Mouse (Mus musculus) common myeloid progenitor, adult 5-6 weeks (primary cell): Measurements from ENCODE around the gene Wbp2. TPM values are rescaled to one million over a fixed set of nuclear protein-coding genes. Genes with fewer than 3 reads are reported as not detected.

Source experiments
- ATAC-seq: replicated peaks from 2 replicates; pipeline ENCODE4 v1.8.0; 2016; ENCODE audit warnings: low read depth, mild to moderate bottlenecking, moderate TSS enrichment, inconsistent platforms; ENCODE audit not compliant: poor library complexity, severe bottlenecking
- total RNA-seq: library from RNA; stranded (forward); fragments of 200-1000, 187-1606 nt; gene quantifications from 2 replicates; pipeline ENCODE4 v1.2.3, GENCODE M21; 2017

The Wbp2 gene
- total RNA-seq, 1 experiment from 2014 or later, result 32.7 TPM

DNA sequence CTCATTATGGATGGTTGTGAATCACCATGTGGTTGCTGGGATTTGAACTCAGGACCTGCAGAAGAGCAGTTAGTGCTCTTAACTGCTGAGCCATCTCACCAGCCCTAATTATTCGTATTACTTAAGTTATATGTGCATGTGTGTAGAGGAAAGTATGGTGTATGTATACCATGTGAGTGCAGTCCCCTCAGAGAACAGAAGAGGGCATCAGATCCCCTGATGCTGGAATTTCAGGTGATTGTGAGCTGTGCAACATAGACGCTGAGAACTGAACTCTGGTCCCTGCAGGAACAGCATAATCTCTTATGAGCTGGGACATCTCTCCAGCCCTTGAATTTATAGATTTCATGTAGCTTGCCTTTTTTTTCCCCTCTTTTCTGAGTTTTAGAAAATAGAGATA lies 45.0 kb downstream of the Wbp2 start:
- no peak for ATAC-seq

DNA sequence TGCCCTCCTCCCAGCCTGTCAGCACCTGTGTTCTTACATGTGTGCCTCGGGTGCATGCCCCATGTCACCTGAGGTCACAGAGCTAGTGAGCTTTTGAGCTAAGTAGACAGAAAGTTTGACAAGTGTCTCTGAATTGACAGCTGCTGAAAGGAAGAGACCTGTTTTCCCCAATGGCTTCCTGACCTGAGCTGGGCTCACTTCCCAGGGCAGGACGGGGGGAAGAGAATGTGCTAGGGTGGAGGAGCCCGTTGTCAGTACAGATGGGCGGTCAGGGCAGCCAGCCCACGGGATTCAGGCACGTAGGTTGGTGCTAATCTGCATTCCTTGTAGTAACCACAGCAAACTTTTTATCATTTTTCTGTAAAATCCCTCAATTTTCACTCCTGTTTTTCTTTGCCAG lies 46.2 kb downstream of the Wbp2 start:
- no peak for ATAC-seq

DNA sequence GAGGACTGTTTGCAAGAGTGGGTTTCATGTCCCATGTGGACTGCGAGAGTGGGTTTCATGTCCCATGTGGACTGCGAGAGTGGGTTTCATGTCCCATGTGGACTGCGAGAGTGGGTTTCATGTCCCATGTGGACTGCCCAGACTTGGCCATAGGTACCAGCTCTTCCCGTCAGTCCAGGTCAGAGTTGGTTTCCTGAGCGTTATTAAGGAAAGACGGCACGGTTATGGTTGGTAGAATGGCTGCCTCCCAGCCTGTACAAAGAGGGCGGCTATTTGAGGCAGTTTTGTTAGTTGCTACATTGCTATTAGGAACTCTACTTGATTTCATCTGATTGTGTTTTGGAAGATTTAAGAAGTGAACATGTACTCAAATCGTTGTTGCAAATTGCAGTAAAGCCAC lies 49.0 kb downstream of the Wbp2 start:
- no peak for ATAC-seq

DNA sequence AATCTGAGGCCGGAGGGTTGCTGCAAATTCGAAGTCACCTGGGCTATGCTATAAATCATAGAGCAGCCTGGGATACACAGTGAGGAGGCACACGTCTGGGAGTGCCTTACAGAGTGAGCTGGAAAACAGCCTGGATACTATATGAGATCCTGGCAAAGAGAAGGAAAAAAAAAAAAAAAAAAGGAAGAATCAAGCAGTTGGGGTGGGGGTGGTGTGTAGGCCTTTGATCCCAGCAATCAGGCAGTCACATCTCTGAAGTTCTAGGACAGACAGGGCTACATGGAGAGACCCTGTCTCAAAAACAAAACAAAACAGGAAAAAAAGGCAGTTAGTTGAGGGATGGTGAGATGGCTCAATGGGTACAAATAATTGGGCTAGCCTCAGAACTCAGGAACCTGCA lies 50.1 kb downstream of the Wbp2 start:
- no peak for ATAC-seq

DNA sequence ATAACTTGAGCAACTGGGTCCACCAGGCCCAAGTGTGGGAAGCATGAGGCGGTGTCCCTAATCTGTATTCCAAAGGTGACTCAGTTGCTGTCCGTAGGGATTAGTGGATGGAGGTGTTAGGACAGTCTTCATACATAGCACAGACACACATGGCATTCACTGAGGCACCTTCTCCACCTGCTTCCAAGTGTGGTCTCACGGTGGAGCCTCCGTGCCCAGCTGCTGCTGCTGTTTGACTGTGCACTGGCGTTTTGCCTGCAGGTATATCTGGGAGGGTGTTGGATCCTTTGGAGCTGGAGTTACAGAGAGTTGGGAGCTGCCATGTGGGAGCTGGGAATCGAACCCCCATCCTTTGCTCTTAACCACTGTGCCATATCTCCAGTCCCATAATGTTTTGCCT lies 52.2 kb downstream of the Wbp2 start:
- no peak for ATAC-seq

DNA sequence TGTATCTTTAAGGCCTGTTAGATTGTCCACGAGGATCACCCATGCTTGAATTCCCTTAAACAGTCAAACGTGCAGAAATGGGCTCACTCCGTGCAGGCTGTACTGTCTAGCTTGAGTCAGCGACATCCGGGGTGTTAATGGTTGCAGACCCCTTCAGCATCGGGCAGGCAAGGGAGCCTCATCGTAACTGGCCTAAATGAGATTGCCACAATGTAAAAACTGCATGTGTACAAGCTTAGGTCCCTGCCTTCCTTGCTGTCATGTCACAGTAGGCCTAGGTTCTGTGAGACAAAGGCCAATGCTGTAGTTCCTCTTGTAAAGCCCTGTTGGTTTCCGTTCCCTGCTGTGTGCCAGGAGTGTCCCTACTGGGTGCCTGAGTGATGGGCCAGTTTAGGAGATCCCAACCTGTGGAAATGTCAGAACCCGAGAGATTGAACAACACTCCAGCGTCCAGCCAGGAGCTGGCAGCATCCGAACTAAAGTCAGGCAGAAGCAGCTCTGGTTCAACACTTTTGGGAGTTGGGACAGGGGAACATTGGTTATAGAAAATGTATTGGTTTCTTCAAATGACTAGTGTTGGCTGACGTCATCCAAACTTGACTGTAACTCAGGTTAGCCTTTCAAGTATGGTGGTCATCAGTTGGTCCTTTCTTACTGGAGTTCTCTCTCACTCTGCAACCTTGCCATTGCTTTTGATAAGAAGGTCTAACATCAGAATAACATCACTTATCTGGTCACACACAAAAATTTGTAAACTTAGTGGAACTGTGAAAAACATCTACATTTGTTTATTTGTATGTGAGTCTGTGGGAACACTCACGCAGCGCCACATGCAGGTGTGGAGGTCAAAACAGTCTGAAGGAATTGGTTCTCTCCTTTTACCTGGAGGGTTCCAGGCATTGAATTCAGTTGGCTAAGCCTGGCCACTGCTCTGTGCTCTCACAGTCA lies 55.6 kb downstream of the Wbp2 start:
- peak; percentile 28; the same call in 1 of the 2 replicates for ATAC-seq

DNA sequence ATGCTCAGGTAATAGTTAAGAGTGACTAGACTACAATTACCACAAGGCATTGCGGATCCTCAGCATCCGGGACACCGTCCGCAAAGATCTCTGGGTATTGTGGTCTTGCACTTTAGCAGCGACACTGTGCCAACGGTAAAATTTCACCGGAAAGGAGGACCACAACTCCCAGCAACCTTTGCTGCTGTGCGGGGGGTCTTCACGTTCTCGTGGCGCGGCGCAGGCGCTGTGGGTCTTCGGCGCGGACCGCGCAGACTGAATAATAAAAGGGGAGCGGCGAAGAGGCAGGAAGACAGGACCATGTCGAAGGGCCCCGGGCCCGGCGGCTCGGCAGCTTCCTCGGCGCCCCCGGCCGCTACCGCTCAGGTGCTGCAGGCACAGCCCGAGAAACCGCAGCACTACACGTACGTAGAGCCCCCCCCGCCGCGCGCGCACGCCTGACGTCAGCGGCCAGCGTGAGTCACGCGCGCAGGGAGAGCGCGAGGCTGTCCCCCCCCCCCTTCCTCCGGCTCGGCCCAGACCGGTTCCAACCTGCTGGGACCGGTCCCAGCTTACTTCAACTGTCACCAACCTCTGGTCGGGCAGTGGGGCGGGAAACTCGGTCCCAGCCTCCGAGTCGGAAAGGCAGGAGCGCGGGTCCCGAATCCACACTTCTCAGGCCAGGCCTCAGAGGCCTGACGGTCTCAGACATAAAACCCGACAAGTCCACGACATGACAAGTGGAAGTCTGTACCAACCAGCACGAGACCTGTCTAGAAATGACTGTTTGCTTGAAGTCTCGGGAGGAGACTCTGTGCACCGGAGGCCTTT lies 56.5 kb downstream of the Wbp2 start, which contains the start of gene Unk:
Gene Unk, plus strand, starts transcription at position 235 of the 810 bp plus-strand sequence.
- peak; percentile 87 for ATAC-seq

DNA sequence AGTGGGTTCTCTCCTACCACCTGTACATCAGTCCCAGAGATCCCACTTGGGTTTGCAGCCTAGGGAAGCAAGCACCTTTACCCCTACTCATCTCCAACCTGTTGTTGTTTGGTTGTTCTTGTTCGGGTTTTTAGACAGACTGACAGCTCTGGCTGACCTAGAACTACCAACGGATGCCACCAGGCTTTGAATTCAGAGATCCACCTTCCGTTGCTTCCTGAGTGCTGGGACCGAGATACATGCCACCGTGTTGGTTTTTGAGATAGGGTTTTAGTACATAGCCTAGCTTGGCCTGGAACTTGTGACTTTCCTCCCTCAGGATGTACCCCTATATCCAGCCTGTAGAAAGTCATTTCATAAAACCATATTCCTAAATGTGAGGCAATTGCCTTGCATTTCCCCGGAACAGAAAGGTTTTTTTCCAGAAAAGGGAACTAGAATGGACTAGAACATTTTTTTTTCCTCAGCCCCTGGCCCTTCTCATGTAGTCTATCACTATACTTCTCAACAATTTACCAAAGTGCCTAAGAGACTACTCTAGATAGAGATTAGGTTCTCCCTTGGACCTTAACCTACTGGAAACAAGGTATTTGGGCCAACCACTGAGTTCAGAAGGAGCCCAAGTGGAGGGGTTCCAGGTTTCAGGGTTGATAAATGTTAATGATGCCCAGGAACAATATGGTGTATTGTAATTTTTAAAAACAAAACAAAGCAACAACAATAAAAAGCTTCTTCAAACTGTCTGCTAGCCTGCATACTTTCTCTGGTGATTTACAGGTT lies 57.5 kb downstream of the Wbp2 start:
- ATAC-seq, result no peak

Other genes with a start within 250 kb of the Wbp2 start
- 3.3 and 3.7 TPM in 2 replicates for gene Myo15b, start 228.6 kb downstream of the Wbp2 start, total RNA-seq
- 31.2 and 35.4 TPM in 2 replicates for gene Smim5, start 187.0 kb downstream of the Wbp2 start, total RNA-seq
- 0.34 and 2.0 TPM in 2 replicates for gene Smim6, start 175.0 kb downstream of the Wbp2 start, total RNA-seq
- gene Sap30bp, start 153.7 kb downstream of the Wbp2 start, total RNA-seq, result 164 and 170 TPM in 2 replicates
- 23.6 and 25.3 TPM in 2 replicates for gene Recql5, start 153.5 kb downstream of the Wbp2 start, total RNA-seq
- gene Itgb4, start 112.3 kb downstream of the Wbp2 start, total RNA-seq, result 0.29 and 5.1 TPM in 2 replicates
- gene Galk1, start 74.3 kb downstream of the Wbp2 start, total RNA-seq, result 34.6 and 43.6 TPM in 2 replicates
- 867 and 869 TPM in 2 replicates for gene H3f3b, start 59.0 kb downstream of the Wbp2 start, total RNA-seq
- gene Unk, start 56.7 kb downstream of the Wbp2 start, total RNA-seq, result 15.8 and 28.5 TPM in 2 replicates
- 29.7 and 29.9 TPM in 2 replicates for gene Unc13d, start 9.0 kb downstream of the Wbp2 start, total RNA-seq
- gene Trim47, start 40.2 kb upstream of the Wbp2 start, total RNA-seq, result 5.8 and 11.3 TPM in 2 replicates
- 9.9 and 12.5 TPM in 2 replicates for gene Trim65, start 44.1 kb upstream of the Wbp2 start, total RNA-seq
- gene Mrpl38, start 51.9 kb upstream of the Wbp2 start, total RNA-seq, result 38.7 and 40.5 TPM in 2 replicates
- 20.2 and 21.7 TPM in 2 replicates for gene Fbf1, start 81.2 kb upstream of the Wbp2 start, total RNA-seq
- 21.5 and 34.3 TPM in 2 replicates for gene Ten1, start 111.9 kb upstream of the Wbp2 start, total RNA-seq
- 24.2 and 25.9 TPM in 2 replicates for gene Acox1, start 112.0 kb upstream of the Wbp2 start, total RNA-seq
- 2.2 and 2.6 TPM in 2 replicates for gene Evpl, start 151.1 kb upstream of the Wbp2 start, total RNA-seq
- 56.9 and 62.6 TPM in 2 replicates for gene Srp68, start 187.2 kb upstream of the Wbp2 start, total RNA-seq
- gene Galr2, start 193.9 kb upstream of the Wbp2 start, total RNA-seq, result not detected in 2 replicates
- 19.5 and 34.3 TPM in 2 replicates for gene Exoc7, start 220.2 kb upstream of the Wbp2 start, total RNA-seq
- gene Foxj1, start 248.4 kb upstream of the Wbp2 start, total RNA-seq, result not detected in 2 replicates